Mouse (Mus musculus): ENCODE results near the gene Cc2d1b. TPM values are rescaled to one million over a fixed set of nuclear protein-coding genes. Genes with fewer than 3 reads are reported as not detected.

Cc2d1b gene
- polyA plus RNA-seq, 1 experiment from 2014 or later = 30.9 TPM

Other genes with a start within 250 kb of the Cc2d1b start
- gene Shisal2a, start 236.6 kb upstream of the Cc2d1b start, polyA plus RNA-seq (2015; fragmentation: Nextera tagmentation; extraction: Ambion mirVana) = 1.3 and 1.6 TPM in 2 replicates
- gene Gpx7, start 213.0 kb upstream of the Cc2d1b start, polyA plus RNA-seq (2015; fragmentation: Nextera tagmentation; extraction: Ambion mirVana) = 37.5 and 42.6 TPM in 2 replicates
- 45.5 and 49.4 TPM in 2 replicates for gene Tut4, start 160.5 kb upstream of the Cc2d1b start, polyA plus RNA-seq (2015; fragmentation: Nextera tagmentation; extraction: Ambion mirVana)
- gene Prpf38a, start 40.6 kb upstream of the Cc2d1b start, polyA plus RNA-seq (2015; fragmentation: Nextera tagmentation; extraction: Ambion mirVana) = 79.0 and 81.9 TPM in 2 replicates
- 11.1 and 11.9 TPM in 2 replicates for gene Orc1, start 40.5 kb upstream of the Cc2d1b start, polyA plus RNA-seq (2015; fragmentation: Nextera tagmentation; extraction: Ambion mirVana)
- 0.92 and 1.5 TPM in 2 replicates for gene 3110021N24Rik, start 99.7 kb downstream of the Cc2d1b start, polyA plus RNA-seq (2015; fragmentation: Nextera tagmentation; extraction: Ambion mirVana)
- 4.4 and 5.2 TPM in 2 replicates for gene Zfyve9, start 160.9 kb downstream of the Cc2d1b start, polyA plus RNA-seq (2015; fragmentation: Nextera tagmentation; extraction: Ambion mirVana)
- 136 TPM in 2 replicates for gene Btf3l4, start 213.7 kb downstream of the Cc2d1b start, polyA plus RNA-seq (2015; fragmentation: Nextera tagmentation; extraction: Ambion mirVana)
- 88.7 and 102 TPM in 2 replicates for gene Txndc12, start 214.7 kb downstream of the Cc2d1b start, polyA plus RNA-seq (2015; fragmentation: Nextera tagmentation; extraction: Ambion mirVana)
- 57.6 and 57.8 TPM in 2 replicates for gene Kti12, start 227.8 kb downstream of the Cc2d1b start, polyA plus RNA-seq (2015; fragmentation: Nextera tagmentation; extraction: Ambion mirVana)
- gene A730015C16Rik, start 228.7 kb downstream of the Cc2d1b start, polyA plus RNA-seq (2015; fragmentation: Nextera tagmentation; extraction: Ambion mirVana) = 0.49 and 0.69 TPM in 2 replicates

All from intestine, embryonic 15.5 days (tissue).